Mouse (Mus musculus): ENCODE results near the gene Disc1.

Gene Disc1

DNA sequence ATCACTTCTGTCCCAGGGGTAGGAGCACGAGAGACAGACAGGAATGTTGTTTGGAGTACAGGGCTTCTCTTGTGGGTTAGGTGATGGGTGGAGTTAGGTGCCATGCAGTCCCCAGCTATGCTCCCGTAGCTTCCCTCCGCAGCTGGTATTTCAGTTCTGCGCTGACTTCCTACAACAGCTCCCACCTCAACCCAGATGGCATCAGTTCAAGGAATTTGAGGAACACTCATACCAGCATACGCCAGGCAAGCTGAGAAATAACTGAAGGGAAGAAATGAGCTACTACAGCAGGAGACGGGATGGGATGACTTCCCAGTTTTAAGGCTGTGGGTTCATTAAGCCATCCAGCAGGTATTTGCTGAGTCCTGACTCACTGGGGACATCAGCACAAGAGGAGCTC, 76.8 kb downstream of the Disc1 start:
- DNase-seq, result no peak

DNA sequence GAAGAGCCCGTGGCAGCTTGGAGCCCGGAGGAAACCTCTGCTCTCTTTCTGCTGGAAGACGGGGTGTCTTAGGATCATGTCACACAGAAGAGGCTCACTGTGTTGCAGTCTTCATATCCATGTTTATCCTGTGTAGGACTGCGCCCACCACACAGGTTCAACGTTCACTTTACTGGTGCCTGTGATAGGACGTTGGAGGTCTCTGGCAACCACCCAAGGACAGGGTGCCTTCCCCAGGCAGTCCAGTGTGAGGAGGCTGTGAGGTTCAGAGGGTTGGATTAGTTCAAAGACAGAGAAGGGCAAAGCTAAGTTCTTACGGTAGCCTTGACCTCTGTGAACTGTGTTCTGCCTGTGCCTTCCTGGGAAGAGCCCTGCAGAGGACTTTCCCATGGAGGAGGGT, 77.3 kb downstream of the Disc1 start:
- no peak for DNase-seq

DNA sequence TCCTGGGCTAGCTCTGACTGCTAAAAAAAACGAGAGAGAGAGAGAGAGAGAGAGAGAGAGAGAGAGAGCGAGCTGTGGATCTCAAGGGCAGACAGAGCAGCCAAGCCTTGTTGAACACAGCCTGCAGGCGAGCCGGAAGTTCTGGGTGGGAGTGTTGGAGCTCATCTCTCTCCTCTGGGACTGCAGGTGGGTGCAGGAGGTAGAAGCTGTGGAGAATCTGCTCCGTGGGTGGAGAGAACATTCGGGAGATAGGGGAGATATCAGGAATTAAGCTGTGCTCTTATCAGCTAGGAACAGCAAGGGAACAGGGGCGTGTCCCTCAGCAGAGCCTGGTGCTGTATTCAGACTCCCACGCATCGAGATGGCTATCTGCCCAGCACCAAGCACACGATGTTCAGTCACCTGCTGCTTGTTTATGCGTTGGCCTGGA, 79.7 kb downstream of the Disc1 start:
- no peak for DNase-seq

DNA sequence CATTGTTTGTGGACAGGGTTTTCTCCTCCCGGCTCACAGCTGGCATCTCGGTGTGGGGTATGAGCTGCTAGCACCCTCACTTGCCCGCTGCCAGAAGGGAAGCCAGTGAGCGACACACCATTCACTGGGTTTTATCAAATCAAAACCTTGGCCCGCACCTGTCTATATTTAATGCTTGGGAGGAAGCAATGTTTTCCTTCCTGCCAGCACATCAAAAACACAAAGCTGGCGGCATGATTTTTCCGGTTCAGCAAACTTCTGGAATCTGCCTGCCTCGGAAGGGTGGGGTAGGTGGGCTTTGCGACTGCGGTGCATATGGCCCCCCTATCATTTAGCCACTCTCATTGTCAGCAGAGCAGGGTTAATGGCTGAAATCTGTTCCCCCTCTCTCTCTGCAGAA, 80.9 kb downstream of the Disc1 start:
- DNase-seq, result no peak

DNA sequence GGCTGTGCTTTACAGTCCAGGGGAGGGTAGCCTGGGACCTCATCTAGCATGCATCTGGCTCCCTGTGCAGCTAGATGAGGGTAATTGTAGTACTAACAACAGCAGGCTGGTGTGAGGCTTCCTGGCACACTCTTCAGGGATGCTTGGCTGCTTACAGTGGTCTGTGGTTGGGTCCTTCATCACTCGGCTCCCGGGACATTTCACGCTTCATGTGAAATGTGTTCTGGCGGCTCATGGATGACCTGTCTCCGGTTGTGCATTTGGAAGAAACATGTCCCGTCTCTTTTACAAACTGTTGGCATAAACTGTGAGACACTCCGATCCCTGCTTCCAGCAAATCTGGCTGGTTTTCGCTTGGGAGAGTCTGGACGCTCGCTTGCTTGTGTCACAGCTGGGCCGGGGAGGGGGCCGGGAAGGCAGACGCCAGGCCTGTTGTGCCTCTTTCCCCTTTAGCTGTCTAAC, 85.7 kb downstream of the Disc1 start:
- no peak for DNase-seq

DNA sequence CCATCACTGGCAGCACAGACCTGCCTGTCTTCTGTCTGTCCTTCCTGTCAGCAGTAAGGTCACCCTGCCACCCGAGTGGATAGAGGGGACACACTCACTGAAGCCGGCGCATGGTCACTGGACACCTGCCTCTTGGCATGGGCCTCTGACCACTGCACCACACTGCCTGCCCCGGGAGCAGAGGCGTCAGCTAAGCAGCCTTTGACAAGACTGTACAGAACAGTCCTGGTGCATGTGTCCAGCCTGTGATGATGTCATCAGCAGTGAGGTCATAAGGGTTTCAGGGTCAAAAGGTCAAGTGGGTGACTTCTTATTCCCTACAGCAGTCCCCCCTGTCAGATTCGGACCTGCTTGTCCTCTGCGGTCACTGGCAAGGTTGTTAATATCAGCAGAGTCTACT, 87.0 kb downstream of the Disc1 start:
- no peak for DNase-seq

DNA sequence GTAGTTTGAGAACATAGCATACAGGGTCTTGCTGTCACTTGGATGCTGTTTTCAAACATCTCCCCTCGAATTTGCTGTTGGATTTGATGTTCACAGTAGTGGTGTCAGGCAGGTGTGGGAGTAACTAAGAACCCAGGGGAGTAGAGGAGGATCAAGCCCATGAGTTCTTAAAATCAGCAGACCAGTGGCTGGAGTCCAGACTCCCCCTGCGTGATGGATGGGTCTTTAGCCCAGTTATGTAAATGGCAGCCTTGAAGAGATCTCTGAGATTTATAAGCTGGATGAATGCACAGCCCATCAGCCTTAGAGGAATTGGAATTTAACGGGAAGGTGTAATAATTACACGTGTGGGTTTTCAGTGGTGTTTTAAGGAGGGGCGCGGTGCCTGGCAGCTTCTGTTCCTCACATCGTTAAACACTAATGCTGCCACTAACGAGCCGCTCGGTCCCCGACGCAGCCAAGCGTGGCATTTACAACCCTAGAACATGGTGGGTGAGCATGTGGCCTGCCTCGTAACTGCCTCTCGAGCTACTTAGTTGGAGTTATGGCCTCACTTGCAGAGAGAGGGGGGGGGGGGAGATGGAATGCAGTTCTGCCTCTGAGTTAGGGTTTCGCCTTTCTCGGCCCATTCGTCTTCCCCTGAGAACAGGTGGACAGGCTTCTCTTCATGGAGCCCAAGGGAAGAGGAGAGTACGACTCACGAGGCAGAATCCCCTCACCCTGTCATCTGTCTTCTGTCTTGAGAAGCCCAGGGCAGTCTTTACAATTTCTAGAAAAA, 103.1 kb downstream of the Disc1 start:
- no peak for DNase-seq

DNA sequence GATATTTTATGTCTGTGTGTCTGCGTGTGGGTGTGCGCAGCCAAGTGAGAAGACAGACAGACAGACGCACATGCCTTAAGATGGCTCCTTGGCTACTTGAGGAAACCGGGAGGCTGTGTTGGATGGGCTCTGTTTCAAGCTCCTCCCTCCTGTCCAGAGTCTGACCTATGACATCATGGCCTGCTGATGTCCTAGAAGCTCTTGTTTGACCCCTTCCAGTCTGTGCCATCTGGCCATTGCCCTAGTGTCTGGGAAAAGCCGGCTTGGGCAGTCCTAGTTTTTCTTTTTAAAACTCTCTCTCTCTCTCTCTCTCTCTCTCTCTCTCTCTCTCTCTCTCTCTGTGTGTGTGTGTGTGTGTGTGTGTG, 103.6 kb downstream of the Disc1 start:
- no peak for DNase-seq

DNA sequence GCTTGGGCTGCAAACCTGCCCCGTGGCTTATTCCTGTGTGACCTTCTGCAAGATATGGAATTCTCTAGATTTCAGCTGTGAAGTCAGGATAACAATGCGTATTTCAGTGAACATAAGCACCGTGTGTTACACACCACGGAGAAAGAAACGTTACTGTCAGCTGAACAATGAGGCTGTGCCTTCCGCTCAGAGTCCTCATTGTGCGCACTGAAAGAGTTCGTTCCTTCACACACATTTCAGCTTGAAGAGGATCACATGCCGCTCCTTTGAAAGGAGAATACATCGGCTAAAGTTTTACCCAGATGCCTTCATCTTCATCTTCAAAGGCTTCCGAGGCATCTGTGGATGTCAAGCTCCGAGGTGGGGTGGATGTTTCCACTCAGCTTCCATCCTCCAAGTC, 105.4 kb downstream of the Disc1 start:
- no peak for DNase-seq

DNA sequence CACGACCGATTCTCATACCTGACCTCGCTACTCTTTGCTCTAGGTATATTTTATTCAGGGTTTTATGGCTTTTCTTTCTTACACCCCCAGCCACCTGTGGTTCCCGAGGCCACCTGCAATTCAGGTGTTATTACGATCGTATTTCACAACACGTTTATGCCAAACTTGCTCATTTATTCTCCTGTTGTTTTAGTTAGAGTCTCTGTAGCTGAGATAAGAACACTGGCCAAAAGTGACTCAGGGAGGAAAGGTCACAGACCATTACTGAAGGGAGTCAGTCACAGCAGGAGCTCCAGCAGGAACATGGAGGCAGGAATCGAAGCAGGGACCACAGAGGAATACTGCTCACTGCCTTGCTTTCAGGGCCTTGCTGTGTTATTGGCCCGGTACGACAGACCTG, 109.5 kb downstream of the Disc1 start:
- no peak for DNase-seq

DNA sequence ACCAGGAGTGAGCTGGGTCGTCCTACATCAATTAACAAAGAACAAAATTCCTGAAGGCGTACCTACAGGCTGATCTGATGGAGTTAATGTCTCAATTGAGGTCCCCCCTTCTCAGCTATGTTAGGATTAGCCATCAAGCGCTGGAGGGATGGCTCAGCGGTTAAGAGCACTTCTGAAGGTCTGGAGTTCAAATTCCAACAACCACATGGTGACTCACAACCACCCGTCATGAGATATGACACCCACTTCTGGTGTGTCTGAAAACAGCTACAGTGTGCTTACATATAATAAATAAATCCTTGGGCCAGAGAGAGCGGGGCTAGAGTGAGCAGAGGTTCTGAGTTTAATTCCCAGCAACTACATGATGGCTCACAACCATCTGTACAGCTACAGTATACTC, 109.9 kb downstream of the Disc1 start:
- DNase-seq, result no peak

DNA sequence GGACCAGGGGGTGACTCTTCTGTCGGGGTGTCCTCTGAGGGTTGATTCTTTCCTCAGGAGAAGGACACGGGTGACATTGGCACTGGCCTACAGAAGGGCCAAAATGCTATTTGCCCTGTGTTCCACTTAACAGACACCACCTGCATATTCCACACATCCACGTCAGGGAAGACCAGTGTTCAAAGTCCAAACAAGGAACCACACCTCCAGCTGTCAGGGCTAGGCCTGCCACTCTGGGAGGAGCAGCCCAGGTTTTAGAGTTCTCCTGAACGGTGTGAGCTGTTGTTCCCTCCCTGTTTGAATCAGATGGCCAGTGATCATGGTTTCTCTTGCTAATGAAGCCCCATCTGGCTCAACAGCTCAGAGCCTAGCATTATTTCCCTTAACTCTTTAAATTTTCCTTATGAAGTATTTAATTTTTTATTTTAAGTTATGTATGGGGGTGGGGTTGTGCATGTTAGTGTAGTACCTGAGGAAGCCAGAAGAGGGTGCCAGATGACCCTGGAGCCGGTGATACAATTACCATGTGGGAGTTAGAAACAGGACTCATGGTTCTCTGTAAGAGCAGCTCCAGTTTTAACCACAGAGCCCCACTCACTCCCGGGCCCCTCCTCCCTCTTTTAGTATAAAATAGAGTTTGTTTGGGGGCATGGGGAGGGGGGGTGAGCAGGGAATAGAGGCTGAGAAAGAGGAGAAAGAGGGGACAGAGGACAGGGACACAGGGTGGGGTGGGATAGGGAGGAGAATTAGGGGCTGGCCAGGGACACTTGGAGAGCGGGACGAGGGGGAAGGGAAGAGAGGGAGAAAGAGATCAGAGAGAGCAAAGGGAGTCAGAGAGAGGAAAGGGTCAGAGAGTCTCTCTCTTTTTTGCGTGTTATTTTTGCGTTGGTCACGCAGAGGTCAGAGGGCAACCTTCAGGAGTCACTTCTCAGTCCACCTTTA, 111.8 kb downstream of the Disc1 start:
- DNase-seq, result peak; percentile 69

DNA sequence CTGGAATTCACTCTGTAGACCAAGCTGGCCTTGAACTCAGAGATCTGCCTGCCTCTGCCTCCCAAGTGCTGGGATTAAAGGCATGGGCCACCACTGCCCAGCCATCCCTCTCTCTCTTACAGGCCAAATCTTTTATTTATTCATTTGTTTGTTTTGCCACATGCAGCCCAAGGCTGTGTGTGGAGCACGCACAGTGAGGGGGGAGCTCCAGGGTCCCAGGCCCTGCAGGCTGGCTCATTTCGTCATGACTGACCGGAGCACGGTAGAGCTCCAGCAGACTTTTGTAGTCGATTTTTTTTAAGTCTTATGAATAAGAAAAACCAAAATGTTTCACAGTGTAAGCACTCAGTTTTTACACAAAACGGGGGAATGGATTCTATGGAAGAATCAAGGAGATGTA, 112.5 kb downstream of the Disc1 start:
- no peak for DNase-seq

DNA sequence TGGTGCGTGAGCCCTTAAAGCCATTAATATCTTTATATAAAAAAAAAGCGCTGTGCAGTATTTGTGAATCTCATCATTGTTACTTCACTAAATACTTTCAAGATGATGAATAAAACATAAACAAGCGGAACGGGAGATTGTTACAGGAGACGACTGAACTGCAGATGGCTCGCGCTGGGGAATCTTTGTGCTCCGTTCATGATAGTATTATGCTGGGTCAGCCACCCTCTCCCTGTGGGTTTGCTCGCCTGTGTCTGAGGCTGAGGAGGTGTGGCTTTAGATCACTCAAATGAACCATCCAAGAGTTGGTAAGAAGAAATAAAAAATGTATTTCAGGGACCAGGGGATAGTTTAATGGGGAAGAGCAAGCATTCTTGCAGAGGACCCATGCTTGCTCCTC, 113.0 kb downstream of the Disc1 start:
- DNase-seq, result no peak

DNA sequence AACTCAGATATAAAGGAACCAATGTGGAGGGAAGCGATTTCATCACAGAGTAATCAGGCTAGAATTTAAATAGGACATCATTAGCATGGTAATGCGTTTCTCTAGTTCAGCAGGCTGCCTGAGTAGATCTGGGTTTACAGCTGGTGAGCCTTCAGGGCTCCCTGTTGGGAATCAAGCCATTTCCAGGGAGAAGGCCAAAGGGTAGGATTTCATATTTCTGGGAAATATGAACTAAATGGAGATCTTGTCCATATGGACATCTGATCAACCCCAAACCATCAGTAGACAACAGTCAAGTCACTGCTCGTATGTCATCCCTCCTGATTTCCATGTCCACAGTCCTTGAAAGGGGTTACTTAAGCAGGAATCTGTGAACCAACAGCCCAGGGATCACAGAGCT, 115.6 kb downstream of the Disc1 start:
- DNase-seq, result no peak

DNA sequence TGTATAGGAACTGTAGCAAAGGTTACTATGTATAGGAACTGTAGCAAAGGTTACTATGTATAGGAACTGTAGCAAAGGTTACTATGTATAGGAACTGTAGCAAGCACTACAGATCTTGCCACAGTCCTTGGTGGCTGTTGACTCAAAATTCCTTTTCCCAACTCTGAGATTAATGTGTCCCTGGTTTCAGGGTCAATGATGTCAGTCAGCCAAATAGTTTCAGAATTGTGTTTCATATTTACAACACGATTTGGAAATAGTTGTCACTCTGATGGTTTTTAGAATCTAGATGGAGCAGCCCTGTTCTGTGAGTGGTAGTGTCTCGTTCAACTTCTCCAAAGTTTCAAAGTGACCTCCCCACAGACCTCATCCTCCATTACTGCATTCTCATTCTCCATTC, 117.5 kb downstream of the Disc1 start:
- DNase-seq, result no peak

DNA sequence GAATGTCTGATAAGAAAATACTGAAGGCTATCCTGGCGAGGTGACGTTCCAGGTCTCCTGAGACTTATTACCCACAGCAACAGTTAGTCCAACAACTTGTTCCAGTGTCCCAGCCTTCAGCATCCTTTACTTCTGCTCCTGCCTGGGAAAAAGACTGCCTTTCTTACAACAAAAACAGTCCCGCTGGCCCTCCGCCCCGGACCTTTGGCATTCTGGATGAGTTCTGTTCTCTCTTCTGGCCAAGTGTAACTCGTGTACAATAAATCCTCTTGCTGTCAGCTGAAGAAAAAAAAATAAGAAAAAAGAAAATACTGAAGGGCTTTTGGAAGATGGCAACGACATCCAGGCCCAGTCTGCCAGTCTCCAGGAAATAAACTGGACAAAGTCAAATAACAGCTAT, 120.2 kb downstream of the Disc1 start:
- no peak for DNase-seq

DNA sequence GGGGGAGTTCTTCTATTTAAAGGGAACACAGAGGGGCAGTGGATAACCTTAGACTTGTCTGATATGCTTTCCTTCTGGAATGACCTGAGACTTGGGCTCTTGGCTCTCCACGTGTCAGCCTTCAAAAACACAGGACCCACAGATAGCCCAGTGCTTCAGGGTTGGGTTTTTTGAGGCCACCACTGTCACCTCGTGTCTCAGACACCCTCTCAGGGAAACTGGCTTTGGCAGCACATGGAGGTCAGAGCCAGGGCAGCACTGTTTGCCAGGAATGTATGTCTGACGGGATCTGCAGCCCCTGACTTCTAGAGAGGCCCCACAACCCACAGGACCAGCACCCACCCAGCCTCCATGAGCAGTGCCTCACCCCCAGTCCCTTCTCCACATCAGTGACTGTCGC, 120.9 kb downstream of the Disc1 start:
- DNase-seq, result no peak

DNA sequence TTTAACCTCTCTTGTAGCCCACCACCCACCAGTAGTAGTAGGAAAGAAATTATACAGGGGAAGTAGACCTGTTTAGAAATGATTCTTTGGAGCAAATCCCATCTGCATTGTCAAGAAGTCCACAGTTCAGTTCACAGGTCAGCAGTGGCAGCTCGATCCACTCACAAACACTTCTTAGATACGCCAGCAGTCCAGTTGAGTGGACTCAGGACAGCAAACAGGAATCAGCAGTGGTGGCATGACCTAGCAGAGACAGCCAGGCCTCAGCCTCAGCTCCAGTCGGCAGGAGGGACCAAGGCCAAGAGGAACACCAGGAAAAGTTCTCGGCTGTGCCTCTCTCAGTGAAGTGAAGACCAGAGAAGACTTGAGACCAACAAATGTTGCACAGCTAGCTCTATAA, 121.7 kb downstream of the Disc1 start:
- no peak for DNase-seq

DNA sequence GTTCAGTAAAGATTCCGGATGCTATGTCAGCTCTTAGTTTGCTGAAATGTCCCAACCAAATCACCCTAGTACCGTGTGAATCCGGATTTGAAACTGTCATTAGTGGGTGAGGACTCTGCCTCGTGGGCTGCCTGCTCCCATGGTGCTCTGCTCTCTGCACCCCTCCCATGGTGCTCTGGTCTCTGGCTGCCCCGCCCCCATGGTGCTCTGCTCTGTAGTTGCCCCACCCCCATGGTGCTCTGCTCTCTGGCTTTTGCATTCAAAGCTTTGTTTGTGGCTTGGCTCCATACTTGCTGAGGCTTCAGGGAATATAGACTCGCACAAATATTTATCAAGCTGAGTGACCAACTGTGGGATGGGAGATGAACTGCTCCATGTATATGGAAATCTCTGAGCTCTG, 123.1 kb downstream of the Disc1 start:
- DNase-seq, result no peak

DNA sequence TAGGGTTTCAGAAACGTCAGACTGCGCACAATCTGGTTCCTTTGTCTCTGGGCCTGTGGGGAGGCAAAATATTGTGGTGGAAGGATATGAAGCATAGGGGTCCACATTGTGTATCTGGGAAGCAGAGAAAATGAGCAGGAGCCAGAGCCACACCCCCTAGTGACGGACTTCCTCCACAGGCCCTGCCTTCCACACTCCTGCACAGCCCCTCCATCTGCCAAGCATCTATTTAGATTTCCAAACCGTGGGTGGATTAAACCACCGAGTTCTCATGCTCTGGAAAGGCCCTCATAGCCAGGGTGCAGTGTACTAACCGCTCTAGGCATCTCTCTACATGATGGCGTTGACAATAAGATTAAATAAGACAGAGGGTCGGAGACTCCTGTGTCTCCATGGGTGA, 124.0 kb downstream of the Disc1 start:
- DNase-seq, result no peak

DNA sequence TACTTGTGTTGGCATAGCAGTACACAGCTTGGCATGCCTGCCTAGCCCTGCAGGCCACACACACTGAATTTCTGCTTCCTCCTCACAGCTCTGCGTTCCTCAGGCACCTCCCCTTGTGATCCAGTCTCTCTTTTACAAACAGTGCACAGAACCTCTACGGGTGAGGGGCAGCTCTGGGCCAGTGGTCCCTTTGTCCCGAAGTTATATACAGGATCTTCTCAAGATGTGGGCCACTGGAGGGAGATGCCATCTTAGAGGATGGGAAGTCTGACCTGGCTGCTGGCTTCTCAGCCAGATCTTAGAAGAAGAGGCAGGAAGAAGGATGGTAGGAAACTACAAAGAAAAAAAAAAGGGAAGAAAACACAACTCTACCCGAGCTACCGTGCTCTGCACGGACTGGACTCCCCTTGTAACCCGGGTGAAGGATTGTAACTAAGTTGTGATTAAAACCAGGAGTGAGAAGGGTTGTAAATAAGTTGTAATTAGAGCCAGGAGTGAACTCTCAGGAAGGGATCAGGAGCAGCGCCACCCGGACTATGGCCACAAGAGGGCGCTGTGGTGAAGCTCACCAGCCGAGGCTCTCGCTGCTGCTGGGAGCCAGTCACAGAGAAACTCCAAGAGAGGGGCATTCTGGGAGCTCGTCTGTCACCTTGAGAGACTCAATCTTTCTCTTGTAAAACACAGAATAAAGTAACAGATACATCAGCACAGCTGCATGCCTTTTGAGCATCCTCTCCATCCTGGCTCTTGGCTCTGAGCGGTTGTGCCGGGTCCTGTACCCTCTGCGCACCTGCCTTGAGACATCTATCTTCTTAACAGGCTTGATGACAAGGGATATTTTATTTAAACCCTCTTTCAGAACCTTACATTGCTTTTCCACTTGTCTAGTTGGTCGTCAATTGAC, 129.8 kb downstream of the Disc1 start:
- DNase-seq, result peak; percentile 84

DNA sequence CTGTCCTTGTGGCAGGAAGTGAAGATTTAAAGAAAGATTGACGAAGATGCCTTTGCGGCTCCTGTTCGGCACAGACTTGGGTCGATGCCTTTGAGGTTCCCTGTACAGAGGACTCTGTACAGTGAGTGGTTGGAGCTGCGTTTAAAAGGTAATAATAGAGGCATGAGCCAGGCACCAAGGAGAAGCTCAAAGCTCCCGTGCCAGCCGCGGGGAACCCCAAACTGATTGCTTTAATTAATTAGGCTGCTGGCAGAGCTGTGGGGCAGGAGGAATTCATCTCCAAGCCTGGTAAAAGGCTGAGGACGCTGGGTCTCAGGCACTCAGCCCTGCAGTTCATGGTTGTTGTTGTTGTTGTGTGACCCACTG, 130.4 kb downstream of the Disc1 start:
- no peak for DNase-seq

Data from thymus, postnatal 14 days (tissue).